Mouse (Mus musculus) erythroblast, embryonic 14.5 days (primary cell): Measurements from ENCODE around the gene Manbal.

Experiments
- GATA1 ChIP-seq: IDR thresholded peaks from 2 replicates; pipeline ENCODE4 v1.6.1; 2012; ENCODE audit warnings: low read length, inconsistent platforms, mixed read lengths
- TAL1 ChIP-seq: IDR thresholded peaks from 3 replicates; pipeline ENCODE4 v1.6.1; 2012; ENCODE audit warnings: low read length, inconsistent platforms, mixed read lengths

DNA sequence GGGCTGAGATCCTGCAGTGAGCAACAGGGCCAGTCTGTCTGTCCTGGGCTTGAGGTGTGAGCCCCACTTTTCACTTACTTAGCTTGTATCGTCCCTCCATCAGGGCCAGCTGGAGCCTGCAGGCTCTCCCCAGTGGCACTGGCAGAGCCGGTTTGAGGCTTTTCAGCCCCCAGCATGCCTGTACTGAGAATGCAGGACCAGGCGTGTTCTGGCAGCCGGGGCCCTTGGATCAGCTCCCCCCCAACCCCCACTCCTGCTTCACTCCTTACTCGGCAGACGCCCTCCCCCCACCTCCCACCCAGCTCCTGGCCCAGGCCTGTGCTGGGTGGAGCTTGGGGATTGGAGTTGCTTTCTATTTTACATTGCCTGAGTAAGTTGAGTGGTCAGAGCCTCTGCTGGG is 67.1 kb downstream of the Manbal start:
- TF ChIP-seq TAL1: no peak
- TF ChIP-seq GATA1: no peak
